Mouse (Mus musculus) natural killer cell, adult 2 months (primary cell): Measurements from ENCODE around the gene Tab3.
A peak's percentile ranks its signal among the peaks of the same experiment; 100 is the strongest.

Experiments used
- DNase-seq, 2 experiments: peaks; one replicate each; pipeline ENCODE4 v3.0.0; 2022; ENCODE audit warnings: low spot score in 2 of 2

The Tab3 gene

GRCm38 (mm10) chrX:85573532-85574181 lies at the start of gene Tab3:
TSS of gene Tab3 (plus strand) at chrX:85574022.
- DNase-seq, result peak; percentile 93 to 95

GRCm38 (mm10) chrX:85525545-85525944 lies 48.3 kb upstream of the Tab3 start:
- DNase-seq, result no peak

GRCm38 (mm10) chrX:85526263-85527019 lies 47.4 kb upstream of the Tab3 start:
- DNase-seq, result no peak

- DNase-seq, result no peak
These were observed 14.9 kb upstream of the Tab3 start for GRCm38 (mm10) chrX:85558931-85559330.

GRCm38 (mm10) chrX:85566256-85566655 lies 7.6 kb upstream of the Tab3 start:
- no peak for DNase-seq

GRCm38 (mm10) chrX:85574182-85574541 lies 340 bp downstream of the Tab3 start:
- peak in 1 of 2 experiments; percentile 4 for DNase-seq

- DNase-seq, result no peak
These were observed 2.5 kb downstream of the Tab3 start for GRCm38 (mm10) chrX:85576310-85576709.

- DNase-seq, result no peak
These were observed 6.9 kb downstream of the Tab3 start for GRCm38 (mm10) chrX:85580768-85581167.

- DNase-seq, result no peak
These were observed 8.7 kb downstream of the Tab3 start for GRCm38 (mm10) chrX:85582517-85582916.

GRCm38 (mm10) chrX:85585575-85585974 lies 11.8 kb downstream of the Tab3 start:
- DNase-seq, result peak in 1 of 2 experiments; percentile 1

GRCm38 (mm10) chrX:85614701-85615100 lies 40.9 kb downstream of the Tab3 start:
- DNase-seq, result no peak

GRCm38 (mm10) chrX:85646204-85646777 lies 72.5 kb downstream of the Tab3 start:
- DNase-seq, result peak; percentile 1 to 8

- DNase-seq, result peak; percentile 18 to 25
These were observed 103.0 kb downstream of the Tab3 start for GRCm38 (mm10) chrX:85676808-85677207.

GRCm38 (mm10) chrX:85682125-85682524 lies 108.3 kb downstream of the Tab3 start:
- DNase-seq, result no peak

- DNase-seq, result no peak
These were observed 109.9 kb downstream of the Tab3 start for GRCm38 (mm10) chrX:85683723-85684122.
